Mouse (Mus musculus): ENCODE data around the gene Arhgdib.

Gene Arhgdib

DNA sequence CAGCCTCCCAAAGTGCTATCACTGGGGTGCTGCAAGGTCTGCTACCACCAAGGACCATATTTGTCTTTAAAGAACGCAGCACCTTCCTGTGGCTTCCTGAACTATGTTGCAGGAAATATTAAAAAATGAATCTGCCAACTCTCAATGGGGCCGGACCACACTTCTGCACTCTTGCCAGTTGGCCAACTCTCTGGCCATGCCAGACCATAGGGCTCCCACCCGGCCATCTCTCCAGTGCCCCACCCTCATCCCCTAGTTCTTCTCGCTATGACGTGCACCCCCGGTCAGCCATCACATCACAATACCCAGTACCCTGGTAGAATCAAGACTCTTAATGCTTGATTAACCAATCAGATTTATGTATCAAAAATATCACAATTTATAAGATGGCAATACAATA, 57.7 kb downstream of the Arhgdib start:
- no peak for DNase-seq

DNA sequence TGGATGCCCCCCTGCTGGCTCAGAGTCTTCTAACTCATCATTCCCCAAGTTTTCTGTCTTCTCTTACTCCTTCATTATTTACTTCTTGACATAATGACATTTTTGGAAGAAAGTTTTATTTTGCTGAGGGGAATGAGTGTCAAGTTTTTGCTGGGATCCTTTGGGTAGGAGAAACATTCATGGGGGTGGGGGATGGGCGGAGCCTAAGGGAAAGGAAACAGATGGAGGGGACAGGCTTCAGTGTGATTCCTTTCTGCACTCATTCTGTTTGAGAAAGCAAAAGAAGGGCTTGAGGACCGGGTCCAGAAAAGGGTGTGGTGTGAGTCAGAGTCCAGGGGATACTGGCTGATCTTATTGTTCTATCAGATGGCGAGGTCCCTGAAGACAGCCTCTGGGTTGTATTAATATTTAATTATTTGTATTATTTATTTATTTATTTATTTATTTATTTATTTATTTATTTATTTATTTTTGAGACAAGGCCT, 58.2 kb downstream of the Arhgdib start:
- peak; percentile 27 for DNase-seq

DNA sequence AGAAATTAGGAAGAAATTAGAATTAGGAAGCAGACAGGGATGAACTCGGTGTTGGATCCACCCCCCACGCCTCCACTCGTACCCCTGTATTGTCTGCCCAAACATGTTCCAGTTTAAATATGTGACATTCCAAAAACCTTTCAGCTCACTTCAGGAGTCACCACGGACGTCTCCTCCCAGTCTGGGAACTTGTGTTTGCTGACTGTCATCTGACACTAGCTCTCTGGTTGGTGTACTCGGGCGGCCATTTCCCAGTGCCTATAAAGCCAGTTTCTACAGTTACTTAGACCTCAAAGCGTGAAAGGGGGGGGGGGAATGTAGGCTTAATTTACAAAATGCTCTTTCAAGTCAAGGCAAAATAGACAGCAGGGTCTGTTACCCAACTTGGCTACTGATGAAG, 60.0 kb downstream of the Arhgdib start:
- DNase-seq: peak; percentile 15

DNA sequence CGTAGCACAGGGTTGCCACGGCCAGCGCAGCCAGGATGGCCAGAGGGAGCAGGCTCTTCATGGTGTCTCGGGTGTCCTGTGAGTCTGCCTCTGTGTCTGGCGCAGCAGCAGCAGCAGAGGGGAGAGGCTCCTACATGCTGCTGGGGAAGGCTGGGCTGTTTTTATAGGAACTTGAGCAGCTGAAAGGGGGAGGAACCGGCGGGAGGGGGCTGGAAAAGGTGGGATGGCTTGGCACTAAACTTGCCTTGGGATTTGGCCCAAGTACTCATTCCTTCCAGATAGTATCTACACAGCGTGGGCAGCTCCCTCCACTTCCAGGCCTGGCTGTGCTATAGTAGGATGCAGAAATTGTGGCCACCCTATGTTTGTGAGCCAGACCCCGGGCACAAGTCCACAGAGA, 66.0 kb downstream of the Arhgdib start, which contains the start of gene Mgp:
Gene Mgp (minus strand): TSS at position 154 of the 400 bp plus-strand sequence.
- DNase-seq: peak; percentile 63

DNA sequence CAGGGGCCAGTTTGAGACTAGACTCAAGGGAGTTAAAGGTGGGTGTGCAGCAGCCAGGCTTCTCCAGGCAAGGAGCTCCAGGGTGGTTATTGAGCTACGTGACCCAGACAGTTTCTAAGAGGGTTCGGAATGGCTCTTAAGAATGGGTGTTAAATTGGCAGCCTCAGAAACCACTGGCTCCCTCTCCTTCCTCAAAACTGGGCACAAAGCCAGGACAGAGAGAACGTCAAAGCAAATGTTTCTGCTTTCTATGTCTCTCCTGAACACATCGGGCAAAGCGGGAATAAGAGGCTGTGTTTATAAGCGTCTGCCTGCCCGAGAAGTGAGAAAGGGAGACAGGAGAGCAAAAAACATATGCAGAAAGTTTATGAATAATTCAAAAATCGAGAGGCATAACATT, 67.1 kb downstream of the Arhgdib start:
- DNase-seq: peak; percentile 31

All from lung, postnatal 36 days (tissue).